Mouse (Mus musculus) embryo, embryonic 10.5 days (tissue): ENCODE data around the gene Phf19.

Experiments used
- DNase-seq: peaks from one replicate; pipeline ENCODE4 v3.0.0-alpha.2; 2015; ENCODE audit warnings: low spot score

Gene Phf19

DNA sequence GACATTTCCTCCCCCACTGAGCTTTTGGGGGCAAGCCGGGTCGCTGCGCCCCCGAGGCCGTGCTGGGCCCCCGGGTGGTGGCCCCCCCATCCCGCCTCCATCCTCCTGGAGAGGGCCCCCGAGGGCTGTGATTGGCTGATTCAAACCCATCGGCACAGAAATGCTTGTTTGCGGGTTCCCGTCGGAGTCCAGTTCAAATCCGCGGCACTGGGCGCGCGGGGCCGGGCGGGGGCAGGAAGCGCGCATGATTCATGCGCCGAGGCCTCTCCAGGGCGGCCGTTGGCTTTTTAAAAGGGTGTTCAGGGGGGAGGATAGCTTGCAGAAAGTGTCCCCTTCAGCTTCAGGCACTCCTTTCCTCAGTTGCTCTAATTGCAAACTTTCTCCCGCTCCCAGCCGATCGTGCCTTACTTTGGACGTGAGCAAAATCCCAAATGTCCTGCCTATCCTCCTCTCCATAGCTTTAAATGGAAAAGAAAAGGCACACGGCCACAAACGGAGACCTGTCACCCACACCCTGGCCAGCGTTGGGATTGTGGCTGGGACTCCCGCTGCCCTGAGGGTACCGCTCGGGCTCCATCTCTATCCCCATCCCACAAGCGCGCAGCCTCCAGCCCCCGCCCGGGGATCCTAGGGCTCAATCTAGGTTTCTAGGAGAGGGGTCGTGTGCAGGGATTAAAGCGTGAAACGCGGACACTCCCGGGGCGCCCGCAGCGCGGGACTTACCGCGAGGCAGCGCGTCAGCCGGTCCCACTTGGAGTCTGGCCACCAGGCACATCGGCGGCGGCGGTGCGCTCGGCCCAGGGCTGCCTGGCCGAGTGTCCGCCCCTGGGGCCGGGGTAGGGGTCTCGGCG lies at the start of gene Phf19:
Phf19 (minus strand) TSS at position 809 of the 851 bp plus-strand sequence.
- peak; percentile 38 for DNase-seq

DNA sequence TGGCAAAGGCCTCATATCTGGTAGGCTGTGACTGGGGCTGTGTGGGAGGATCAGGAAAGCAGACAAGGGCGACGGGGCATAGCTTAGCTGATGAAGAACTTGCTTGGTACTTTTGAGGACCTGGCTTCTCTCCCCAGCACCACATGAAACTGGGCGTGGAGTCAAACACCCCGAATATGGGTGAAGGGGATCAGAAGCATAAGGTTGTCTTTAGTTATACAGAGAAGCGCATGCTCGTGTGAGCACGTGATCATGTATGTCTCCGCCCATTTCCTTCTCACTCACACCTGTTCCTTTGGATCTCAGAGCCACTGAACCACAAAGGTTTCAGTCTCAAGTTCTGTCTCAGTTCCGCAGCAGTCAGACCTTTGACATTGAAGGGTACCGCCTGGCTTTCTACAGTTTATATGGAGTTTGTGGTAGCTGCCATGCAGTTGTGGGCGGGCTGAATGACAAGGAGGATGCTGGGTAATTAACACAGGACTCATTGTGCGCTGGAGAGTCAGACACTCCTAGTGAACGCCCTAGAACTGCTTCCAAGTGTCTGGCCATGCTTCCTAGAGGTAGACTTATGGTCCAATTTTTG lies 49.6 kb upstream of the Phf19 start:
- DNase-seq = no peak

GRCm38 (mm10) chr2:34962893-34963292 lies 49.1 kb upstream of the Phf19 start:
- DNase-seq = no peak

GRCm38 (mm10) chr2:34962211-34962610 lies 48.4 kb upstream of the Phf19 start:
- DNase-seq = no peak

DNA sequence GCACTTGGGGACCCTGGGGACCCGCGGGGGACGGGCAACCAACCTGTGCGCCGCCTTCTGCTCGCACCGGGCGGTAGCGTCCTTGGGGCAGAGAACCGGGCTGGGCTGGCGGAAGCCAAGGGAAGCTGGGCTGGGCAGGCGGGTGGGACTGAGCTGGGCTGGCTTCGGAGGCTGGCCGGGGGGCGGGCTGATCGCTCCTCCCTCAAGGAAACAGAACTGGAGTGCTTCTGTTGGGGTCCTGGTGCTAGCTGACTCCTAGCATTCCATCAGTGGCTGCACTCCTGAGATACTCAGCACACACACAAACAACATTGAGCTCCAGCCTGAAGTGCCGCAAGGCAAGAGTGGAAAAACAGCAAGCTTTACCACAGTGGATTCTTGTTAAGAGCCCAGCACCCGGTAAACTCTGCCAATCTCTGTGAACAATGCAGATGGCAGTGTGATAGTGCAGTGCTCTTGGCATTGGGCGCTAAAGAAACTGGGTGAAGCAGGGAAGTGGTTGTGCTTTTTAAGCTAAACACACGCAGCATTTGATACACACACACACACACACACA lies 47.7 kb upstream of the Phf19 start, which contains the start of gene Traf1:
Traf1 (minus strand) TSS at position 292 of the 556 bp plus-strand sequence.
- no peak for DNase-seq

- DNase-seq = no peak
Measured at GRCm38 (mm10) chr2:34960966-34961365, 47.1 kb upstream of the Phf19 start.

DNA sequence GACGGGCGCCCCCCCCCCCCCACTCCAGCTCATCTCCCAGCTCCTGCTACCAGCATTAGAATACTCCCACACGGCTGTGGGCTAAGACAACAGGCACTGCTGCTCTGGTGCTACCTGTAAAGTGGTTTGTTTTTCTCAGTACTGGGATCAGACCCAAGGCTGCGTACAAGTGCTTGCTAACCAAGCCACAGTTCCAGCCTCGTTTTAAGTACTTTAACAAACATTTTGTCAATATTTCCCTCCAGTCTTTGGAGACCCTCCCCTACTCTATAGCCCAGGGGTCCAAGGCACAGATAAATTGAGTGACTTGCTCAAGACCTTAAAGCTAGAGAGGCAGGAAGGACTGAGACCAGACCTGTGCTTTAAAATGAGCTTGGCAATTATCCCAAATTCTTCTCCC lies 46.6 kb upstream of the Phf19 start:
- no peak for DNase-seq

GRCm38 (mm10) chr2:34958582-34958981 lies 44.8 kb upstream of the Phf19 start:
- DNase-seq = no peak

- DNase-seq = no peak
Measured at GRCm38 (mm10) chr2:34958036-34958435, 44.2 kb upstream of the Phf19 start.

DNA sequence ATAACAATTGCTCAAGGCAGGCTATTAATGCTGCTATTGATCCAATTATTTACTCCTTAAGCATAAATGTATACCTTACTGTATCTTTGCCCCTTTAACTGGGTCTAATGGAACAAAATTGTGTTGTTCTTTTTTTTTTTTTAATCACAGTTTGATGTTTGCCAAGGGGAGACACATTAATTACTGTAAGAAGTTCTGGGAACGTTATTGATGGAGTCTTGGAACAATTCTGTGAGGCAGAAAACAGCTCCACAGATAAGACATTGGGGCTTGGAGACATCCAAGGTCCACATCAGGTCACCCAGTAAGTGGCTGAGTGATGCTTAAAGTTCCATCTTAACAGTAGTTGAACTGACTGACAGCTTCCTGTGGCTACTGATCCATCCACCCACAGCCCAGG lies 43.6 kb upstream of the Phf19 start:
- no peak for DNase-seq

- DNase-seq = no peak
Measured at GRCm38 (mm10) chr2:34956941-34957340, 43.1 kb upstream of the Phf19 start.

- no peak for DNase-seq
Measured at GRCm38 (mm10) chr2:34954344-34954743, 40.5 kb upstream of the Phf19 start.

- no peak for DNase-seq
Measured at GRCm38 (mm10) chr2:34953547-34954116, 39.8 kb upstream of the Phf19 start.

GRCm38 (mm10) chr2:34953018-34953417 lies 39.2 kb upstream of the Phf19 start:
- no peak for DNase-seq

GRCm38 (mm10) chr2:34951469-34951868 lies 37.6 kb upstream of the Phf19 start:
- no peak for DNase-seq

GRCm38 (mm10) chr2:34948622-34949021 lies 34.8 kb upstream of the Phf19 start:
- DNase-seq = peak; percentile 39

DNA sequence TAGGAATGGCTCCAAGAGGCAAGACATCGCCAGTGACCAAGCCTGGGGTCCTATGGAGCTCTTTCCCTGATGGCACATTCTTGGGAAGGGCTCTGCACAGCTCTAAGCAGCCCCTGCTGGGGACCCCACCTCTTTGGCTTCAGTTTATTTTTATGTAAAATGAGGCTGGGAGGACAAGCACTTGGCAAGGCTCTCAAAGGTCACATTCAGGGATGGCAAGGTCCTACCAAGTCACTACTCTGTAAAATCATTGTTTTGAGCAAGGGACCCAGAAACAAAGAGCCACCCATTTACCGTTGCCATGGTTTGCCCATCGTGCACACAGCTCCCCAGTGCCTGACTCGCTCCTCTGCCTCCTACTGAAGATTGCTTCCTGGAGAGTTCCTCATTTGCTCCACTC lies 32.2 kb upstream of the Phf19 start:
- DNase-seq = no peak

- no peak for DNase-seq
Measured at GRCm38 (mm10) chr2:34945580-34945979, 31.8 kb upstream of the Phf19 start.

- peak; percentile 59 for DNase-seq
Measured at GRCm38 (mm10) chr2:34944761-34945160, 30.9 kb upstream of the Phf19 start.

DNA sequence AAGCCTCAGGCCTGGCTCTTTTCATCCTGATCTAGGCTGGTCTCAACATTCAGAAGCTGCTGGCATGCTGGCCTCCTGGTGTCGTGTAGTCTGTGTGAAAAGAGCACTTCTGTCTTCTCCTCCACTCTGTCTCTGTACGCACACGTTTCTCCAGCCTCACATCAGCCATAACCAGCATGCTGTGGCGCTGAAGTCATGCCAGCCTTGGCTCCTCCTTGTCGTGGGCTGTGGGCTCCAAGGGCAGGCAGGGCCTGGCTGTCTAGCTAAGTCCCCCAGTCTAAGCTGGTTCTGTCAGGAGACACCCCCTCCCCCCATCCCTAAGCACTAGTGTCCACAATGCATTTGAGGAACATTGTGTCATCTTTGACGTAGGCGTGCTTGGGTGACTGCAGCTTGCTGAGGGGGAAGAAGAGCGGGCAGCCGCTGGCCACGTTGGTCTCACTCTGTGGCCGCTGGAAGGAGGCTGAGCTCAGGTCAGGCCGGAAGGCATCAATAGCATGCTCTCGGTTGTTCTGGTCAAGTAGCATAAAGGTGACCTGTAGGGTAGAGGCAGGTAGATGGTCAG lies 29.8 kb upstream of the Phf19 start:
- no peak for DNase-seq

GRCm38 (mm10) chr2:34941061-34941675 lies 27.3 kb upstream of the Phf19 start:
- no peak for DNase-seq

DNA sequence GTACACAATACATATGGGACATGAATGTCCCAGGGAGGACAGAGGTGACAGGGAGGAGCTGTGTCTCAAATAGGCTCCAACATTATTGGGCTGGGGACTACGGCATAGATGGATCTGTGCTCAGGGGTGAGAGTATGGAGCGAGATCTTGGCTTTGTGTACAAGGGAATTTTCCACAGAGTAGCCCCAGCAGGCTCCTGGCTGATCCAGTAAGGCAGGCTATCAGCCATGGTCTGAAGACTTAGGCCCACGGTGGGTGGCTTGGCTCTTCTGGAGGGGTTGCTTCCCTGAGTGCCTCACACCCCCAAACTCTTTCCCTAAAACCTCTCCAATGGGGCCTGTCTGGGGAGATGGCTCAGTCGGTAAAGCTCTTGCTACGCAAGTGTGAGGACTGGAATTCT lies 26.4 kb upstream of the Phf19 start:
- DNase-seq = no peak
